Mouse (Mus musculus) MEL (cell line): Measurements from ENCODE around the gene Canx. TPM values are rescaled to one million over a fixed set of nuclear protein-coding genes. Genes with fewer than 3 reads are reported as not detected.
"Not testable (repeated sequence)": the region's sequence is repeated elsewhere in the genome, so short reads cannot be mapped to it uniquely, and the experiment has no call there.

Source experiments
- DNase-seq: peaks from one replicate; pipeline ENCODE4 v3.0.0; 2011; ENCODE audit warnings: low read depth, low spot score
- H3K27ac ChIP-seq: 2 replicates; pipeline ENCODE4 v1.5.1; 2012; ENCODE audit warnings: low read depth, mild to moderate bottlenecking, control low read depth, low read length, moderate library complexity; ENCODE audit not compliant: control insufficient read depth
- H3K27me3 ChIP-seq, 2 experiments: fragments of 150-350 bp in 1 of 2; sonication (generic) in 1 of 2; 2 replicates each; pipeline ENCODE4 v1.6.1; 2012; ENCODE audit warnings: low read length in 2 of 2, mild to moderate bottlenecking in 2 of 2, improper control_type of control experiment in 1 of 2, moderate library complexity in 1 of 2; ENCODE audit not compliant: insufficient read depth in 2 of 2, control insufficient read depth in 1 of 2
- H3K36me3 ChIP-seq, 2 experiments: 2 replicates each; pipeline ENCODE4 v1.6.1; 2012 to 2014; ENCODE audit warnings: low read length in 2 of 2, improper control_type of control experiment in 1 of 2, inconsistent platforms in 1 of 2, mild to moderate bottlenecking in 1 of 2; ENCODE audit not compliant: insufficient read depth in 2 of 2, control insufficient read depth in 1 of 2
- H3K4me1 ChIP-seq, 2 experiments: fragments of 150-350 bp in 1 of 2; sonication (generic) in 1 of 2; 2 replicates each; pipeline ENCODE4 v1.6.1; 2012; ENCODE audit warnings: low read length in 2 of 2, improper control_type of control experiment in 1 of 2, mild to moderate bottlenecking in 1 of 2; ENCODE audit not compliant: insufficient read depth in 2 of 2, control insufficient read depth in 1 of 2
- H3K4me3 ChIP-seq, 2 experiments: fragments of 150-350 bp in 1 of 2; sonication (generic) in 1 of 2; 2 replicates each; pipeline ENCODE4 v1.5.1; 2012; ENCODE audit warnings: low read depth in 2 of 2, low read length in 2 of 2, mild to moderate bottlenecking in 2 of 2, moderate library complexity in 2 of 2, control low read depth in 1 of 2, improper control_type of control experiment in 1 of 2; ENCODE audit not compliant: control insufficient read depth in 1 of 2, insufficient read depth in 1 of 2
- H3K79me2 ChIP-seq: 2 replicates; pipeline ENCODE4 v1.6.1; 2012; ENCODE audit warnings: mild to moderate bottlenecking, low read length, moderate library complexity; ENCODE audit not compliant: control insufficient read depth, poor library complexity, insufficient read depth
- H3K9ac ChIP-seq: 2 replicates; pipeline ENCODE4 v1.6.1; 2012; ENCODE audit warnings: low read depth, mild to moderate bottlenecking, control low read depth, low read length, moderate library complexity; ENCODE audit not compliant: control insufficient read depth, poor library complexity, severe bottlenecking
- H3K9me3 ChIP-seq: fragments of 150-350 bp; sonication (generic); replicated peaks from 2 replicates; pipeline ENCODE4 v1.6.1; 2012; ENCODE audit warnings: mild to moderate bottlenecking, low read length, improper control_type of control experiment, moderate library complexity; ENCODE audit not compliant: insufficient read depth
- BHLHE40 ChIP-seq: IDR thresholded peaks from 2 replicates; pipeline ENCODE4 v1.6.1; 2012; ENCODE audit warnings: low read depth, mild to moderate bottlenecking, inconsistent platforms, low read length, improper control_type of control experiment, borderline replicate concordance
- CHD1 ChIP-seq: IDR thresholded peaks from 2 replicates; pipeline ENCODE4 v1.6.1; 2012; ENCODE audit warnings: low read depth, mild to moderate bottlenecking, inconsistent platforms, low read length, improper control_type of control experiment
- CHD2 ChIP-seq: IDR thresholded peaks from 2 replicates; pipeline ENCODE4 v1.6.1; 2011; ENCODE audit warnings: low read length, improper control_type of control experiment
- CTCF ChIP-seq, 3 experiments: IDR thresholded peaks in 2 of 3; conservative IDR thresholded peaks in 1 of 3; 2 replicates each; pipeline ENCODE4 v1.5.1; 2011 to 2012; ENCODE audit warnings: low read length in 3 of 3, low read depth in 2 of 3, mild to moderate bottlenecking in 2 of 3, improper control_type of control experiment in 1 of 3, inconsistent platforms in 1 of 3, mixed read lengths in 1 of 3, moderate library complexity in 1 of 3; ENCODE audit not compliant: control insufficient read depth in 1 of 3, insufficient read depth in 1 of 3, poor library complexity in 1 of 3, severe bottlenecking in 1 of 3
- E2F4 ChIP-seq: IDR thresholded peaks from 2 replicates; pipeline ENCODE4 v1.6.1; 2011; ENCODE audit warnings: low read depth, low read length, improper control_type of control experiment, borderline replicate concordance
- EP300 ChIP-seq, 2 experiments: IDR thresholded peaks; 2 replicates each; pipeline ENCODE4 v1.6.1; 2011; ENCODE audit warnings: improper control_type of control experiment in 2 of 2, low read length in 2 of 2, low read depth in 1 of 2, mild to moderate bottlenecking in 1 of 2
- HCFC1 ChIP-seq: IDR thresholded peaks from 2 replicates; pipeline ENCODE4 v1.6.1; 2012; ENCODE audit warnings: low read depth, mild to moderate bottlenecking, inconsistent platforms, low read length, improper control_type of control experiment, moderate library complexity
- JUND ChIP-seq: IDR thresholded peaks from 2 replicates; pipeline ENCODE4 v1.6.1; 2011; ENCODE audit warnings: low read depth, mild to moderate bottlenecking, improper control_type of control experiment, low read length
- MAFK ChIP-seq: IDR thresholded peaks from 2 replicates; pipeline ENCODE4 v1.6.1; 2011; ENCODE audit warnings: low read depth, mild to moderate bottlenecking, low read length, improper control_type of control experiment, borderline replicate concordance
- MAX ChIP-seq: IDR thresholded peaks from 2 replicates; pipeline ENCODE4 v1.6.1; 2011; ENCODE audit warnings: low read length, improper control_type of control experiment
- MAZ ChIP-seq: IDR thresholded peaks from 2 replicates; pipeline ENCODE4 v1.6.1; 2012; ENCODE audit warnings: low read depth, mild to moderate bottlenecking, inconsistent platforms, low read length, improper control_type of control experiment
- MEF2A ChIP-seq: IDR thresholded peaks from 2 replicates; pipeline ENCODE4 v1.6.1; 2014; ENCODE audit warnings: low read depth, mild to moderate bottlenecking, inconsistent platforms, low read length, improper control_type of control experiment; ENCODE audit not compliant: poor library complexity, insufficient replicate concordance, severe bottlenecking; ENCODE audit errors: extremely low read depth
- MXI1 ChIP-seq: IDR thresholded peaks from 2 replicates; pipeline ENCODE4 v1.6.1; 2011; ENCODE audit warnings: mild to moderate bottlenecking, low read depth, low read length, improper control_type of control experiment
- NELFE ChIP-seq: IDR thresholded peaks from 2 replicates; pipeline ENCODE4 v1.6.1; 2011; ENCODE audit warnings: low read depth, low read length, improper control_type of control experiment
- POLR2AphosphoS2 ChIP-seq: IDR thresholded peaks from 2 replicates; pipeline ENCODE4 v1.6.1; 2011; ENCODE audit warnings: low read length, improper control_type of control experiment
- POLR2AphosphoS5 ChIP-seq: IDR thresholded peaks from 2 replicates; pipeline ENCODE4 v1.6.1; 2012; ENCODE audit warnings: low read depth, borderline replicate concordance, mild to moderate bottlenecking, inconsistent platforms, low read length, moderate library complexity, mixed read lengths
- RAD21 ChIP-seq: IDR thresholded peaks from 2 replicates; pipeline ENCODE4 v1.6.1; 2011; ENCODE audit warnings: mild to moderate bottlenecking, low read depth, low read length, improper control_type of control experiment
- SMC3 ChIP-seq: IDR thresholded peaks from 2 replicates; pipeline ENCODE4 v1.6.1; 2011; ENCODE audit warnings: low read depth, low read length, improper control_type of control experiment
- TAL1 ChIP-seq: IDR thresholded peaks from 2 replicates; pipeline ENCODE4 v1.6.1; 2012; ENCODE audit warnings: mild to moderate bottlenecking, inconsistent platforms, low read length, moderate library complexity, mixed read lengths
- TBP ChIP-seq: IDR thresholded peaks from 2 replicates; pipeline ENCODE4 v1.8.0; 2011; ENCODE audit warnings: low read depth, low read length, improper control_type of control experiment
- USF1 ChIP-seq: IDR thresholded peaks from 2 replicates; pipeline ENCODE4 v1.6.1; 2014; ENCODE audit warnings: low read depth, mild to moderate bottlenecking, inconsistent platforms, low read length, improper control_type of control experiment, moderate library complexity
- ZMIZ1 ChIP-seq: IDR thresholded peaks from 2 replicates; pipeline ENCODE4 v1.6.1; 2012; ENCODE audit warnings: low read depth, mild to moderate bottlenecking, inconsistent platforms, low read length, improper control_type of control experiment, moderate library complexity
- ZNF384 ChIP-seq: IDR thresholded peaks from 2 replicates; pipeline ENCODE4 v1.6.1; 2012; ENCODE audit warnings: low read depth, mild to moderate bottlenecking, inconsistent platforms, low read length, improper control_type of control experiment
- polyA plus RNA-seq, 2 experiments: library from polyadenylated mRNA; stranded (reverse) in 1 of 2; unstranded in 1 of 2; fragments of >175 nt in 1 of 2; fragments of >200 nt in 1 of 2; gene quantifications; 2 replicates each; pipeline versions ENCODE4 v1.2.1 to v1.2.4; 2012; ENCODE audit warnings: low replicate concordance in 2 of 2, low read depth in 1 of 2; ENCODE audit not compliant: insufficient read length in 2 of 2, insufficient read depth in 1 of 2, missing spikeins in 1 of 2
- total RNA-seq: library from RNA; depleted of rRNA; stranded (reverse); fragments of 300-350 nt; gene quantifications from 2 replicates; pipeline ENCODE4 v1.2.3, GENCODE M21; 2012

Canx gene
- total and polyA plus RNA-seq, 3 experiments: 390 to 867 (median 464) TPM

DNA sequence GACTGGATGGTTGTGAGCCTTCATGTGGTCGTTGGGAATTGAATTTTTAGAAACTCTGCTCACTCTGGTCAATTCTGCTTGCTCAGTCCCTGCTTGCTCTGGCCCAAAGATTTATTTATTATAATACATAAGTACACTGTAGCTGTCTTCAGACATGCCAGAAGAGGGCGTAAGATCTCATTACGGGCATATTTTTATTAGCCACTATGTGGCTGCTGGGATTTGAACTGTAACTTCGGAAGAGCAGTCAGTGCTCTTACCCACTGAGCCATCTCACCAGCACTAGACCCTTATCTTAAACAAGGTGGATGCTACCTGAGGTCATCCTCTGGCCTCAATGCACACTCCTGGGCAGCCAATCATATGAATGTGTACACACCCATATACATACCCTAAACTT is 6.1 kb downstream of the Canx start:
- H3K36me3 ChIP-seq: peaks cover 60 to 77% of the 10 kb centered on the region in 2 experiments

GRCm38 (mm10) chr11:50312803-50313202 is 12.7 kb downstream of the Canx start:
- Histone ChIP-seq H3K4me3 (no peak overlapping the region), H3K9ac (no peak overlapping the region), H3K9me3 (no peaks in the 10 kb centered on the region), H3K36me3 (peaks cover 42 to 81% of the 10 kb centered on the region in 2 experiments), H3K27ac (no peak overlapping the region), H3K27me3 (no peaks in the 10 kb centered on the region), H3K4me1 (peaks cover 0 to 7% of the 10 kb centered on the region in 2 experiments; a peak in 1 of 4 replicates), H3K79me2 (peaks cover 51% of the 10 kb centered on the region)
- DNase-seq: no peak
- TF ChIP-seq NELFE (no peak), ZMIZ1 (no peak), RAD21 (no peak), POLR2AphosphoS5 (no peak), E2F4 (no peak), CHD1 (no peak), USF1 (no peak), MEF2A (no peak), POLR2AphosphoS2 (no peak), MAX (no peak), JUND (no peak), MAZ (no peak), TAL1 (no peak), TBP (no peak), EP300 (IDR thresholded peaks at IDR 0.05; ENCODE audit: low read depth in 1 of 2, low read length in 2 of 2) (no peak), CTCF (IDR thresholded peaks at IDR 0.05 in 2 of 3, conservative IDR thresholded peaks at IDR 0.05 in 1 of 3; ENCODE audit: control insufficient read depth in 1 of 3, insufficient read depth in 1 of 3, low read depth in 2 of 3, low read length in 3 of 3, poor library complexity in 1 of 3, severe bottlenecking in 1 of 3) (no peak), BHLHE40 (no peak), MAFK (no peak), CHD2 (no peak), HCFC1 (no peak)

More for the DNA sequence above, 6.1 kb downstream of the Canx start:
- H3K27me3 ChIP-seq, H3K27ac ChIP-seq, H3K9ac ChIP-seq, H3K9me3 ChIP-seq, H3K4me3 ChIP-seq: not testable (repeated sequence)
- Histone ChIP-seq H3K4me1 (peaks cover 10 to 14% of the 10 kb centered on the region in 2 experiments; a peak in 3 of 4 replicates), H3K79me2 (peaks cover 84% of the 10 kb centered on the region)
- TF ChIP-seq POLR2AphosphoS2 (0 out of 2 replicates have a peak, but pooled peaks have one; percentile 18), ZNF384 (peak; percentile 23; the same call in 1 of the 2 replicates), SMC3 (peak; percentile 30), MXI1 (peak; percentile 43; the same call in 1 of the 2 replicates), CTCF (IDR thresholded peaks at IDR 0.05 in 2 of 3, conservative IDR thresholded peaks at IDR 0.05 in 1 of 3; ENCODE audit: control insufficient read depth in 1 of 3, insufficient read depth in 1 of 3, low read depth in 2 of 3, low read length in 3 of 3, poor library complexity in 1 of 3, severe bottlenecking in 1 of 3) (peak in 1 of 3 experiments; percentile 39; a peak in 2 of 6 replicates)
- peak; percentile 55 for DNase-seq
